Mouse (Mus musculus): ENCODE data around the gene Ptp4a2.

DNA sequence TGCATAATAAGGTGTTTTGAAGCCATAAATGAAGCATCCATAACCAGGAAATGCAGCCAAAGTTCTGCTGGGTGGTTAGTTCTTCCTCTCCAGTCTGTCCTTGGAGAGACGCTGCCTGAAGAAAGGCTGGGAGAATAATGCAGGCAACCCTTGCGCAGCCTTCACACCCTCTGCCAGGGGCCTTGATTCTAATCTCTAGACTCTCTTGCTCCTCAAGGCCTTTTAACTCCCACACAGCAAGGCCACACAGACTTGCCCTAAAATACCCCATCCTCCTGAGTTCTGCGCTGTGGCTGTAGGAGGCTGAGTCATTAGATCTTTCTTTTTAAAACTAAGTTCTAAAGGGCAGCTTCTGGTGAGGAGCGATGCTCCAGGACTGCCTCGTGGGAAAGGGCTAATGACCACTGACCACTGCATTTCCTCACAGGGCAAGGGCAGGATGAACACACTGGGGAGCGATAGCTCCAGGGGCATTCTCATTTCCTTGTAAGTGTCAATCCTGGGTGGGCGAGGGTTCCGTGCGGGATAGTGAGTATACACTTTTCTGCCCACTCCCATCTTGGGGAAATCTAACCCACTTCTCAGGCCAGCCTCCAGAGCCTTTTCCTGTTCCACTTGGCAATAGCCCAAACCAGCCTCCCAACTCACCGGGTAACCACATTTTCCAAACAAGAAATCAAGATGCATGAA, 7.6 kb downstream of the Ptp4a2 start:
- TF ChIP-seq POLR2A (IDR thresholded peaks at IDR 0.05; ENCODE audit: control insufficient read depth, extremely low read depth, insufficient read depth, low read length, poor library complexity) (no peak), CTCF (IDR thresholded peaks at IDR 0.05; ENCODE audit: borderline replicate concordance, control insufficient read depth, extremely low read depth, insufficient read depth, low read length, poor library complexity) (no peak)

Measured in thymus, adult 2 months (tissue).